Mouse (Mus musculus) brain, embryonic 14.5 days (tissue): Measurements from ENCODE around the gene 9130023H24Rik.

ENCODE experiments used
- CTCF ChIP-seq: fragments of 200-500 bp; IDR thresholded peaks from 2 replicates; pipeline ENCODE4 v1.5.1; 2012; ENCODE audit warnings: inconsistent platforms, mild to moderate bottlenecking, moderate library complexity, borderline replicate concordance; ENCODE audit not compliant: insufficient read depth, insufficient read length; ENCODE audit errors: extremely low read depth
- POLR2A ChIP-seq: fragments of 200-500 bp; IDR thresholded peaks from 2 replicates; pipeline ENCODE4 v1.6.1; 2012; ENCODE audit warnings: mild to moderate bottlenecking, inconsistent platforms, borderline replicate concordance; ENCODE audit not compliant: poor library complexity, insufficient read depth, insufficient read length, severe bottlenecking; ENCODE audit errors: extremely low read depth

DNA sequence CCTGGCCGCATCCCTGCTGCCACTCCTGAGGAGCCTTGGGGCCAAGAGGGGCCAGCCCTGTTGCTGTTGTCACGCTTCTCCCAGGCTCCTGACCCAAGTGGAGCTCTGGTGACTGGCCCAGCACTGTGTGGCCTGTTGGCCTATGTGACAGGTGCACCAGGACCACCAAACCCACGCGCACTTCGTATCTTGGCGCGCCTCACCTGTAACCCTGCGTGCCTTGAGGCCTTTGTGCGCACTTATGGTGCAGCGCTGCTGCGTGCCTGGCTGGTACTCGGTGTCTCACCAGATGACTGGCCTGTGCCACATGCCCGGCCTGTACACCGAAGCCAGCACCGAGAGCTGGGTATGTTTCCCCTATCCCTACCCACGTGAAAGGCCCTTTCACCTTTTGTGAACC lies 4.5 kb upstream of the 9130023H24Rik start:
- TF ChIP-seq CTCF (no peak), POLR2A (no peak)
